Mouse (Mus musculus): ENCODE measurements around the gene Gm42372.
A peak's percentile ranks its signal among the peaks of the same experiment; 100 is the strongest.

The Gm42372 gene

DNA sequence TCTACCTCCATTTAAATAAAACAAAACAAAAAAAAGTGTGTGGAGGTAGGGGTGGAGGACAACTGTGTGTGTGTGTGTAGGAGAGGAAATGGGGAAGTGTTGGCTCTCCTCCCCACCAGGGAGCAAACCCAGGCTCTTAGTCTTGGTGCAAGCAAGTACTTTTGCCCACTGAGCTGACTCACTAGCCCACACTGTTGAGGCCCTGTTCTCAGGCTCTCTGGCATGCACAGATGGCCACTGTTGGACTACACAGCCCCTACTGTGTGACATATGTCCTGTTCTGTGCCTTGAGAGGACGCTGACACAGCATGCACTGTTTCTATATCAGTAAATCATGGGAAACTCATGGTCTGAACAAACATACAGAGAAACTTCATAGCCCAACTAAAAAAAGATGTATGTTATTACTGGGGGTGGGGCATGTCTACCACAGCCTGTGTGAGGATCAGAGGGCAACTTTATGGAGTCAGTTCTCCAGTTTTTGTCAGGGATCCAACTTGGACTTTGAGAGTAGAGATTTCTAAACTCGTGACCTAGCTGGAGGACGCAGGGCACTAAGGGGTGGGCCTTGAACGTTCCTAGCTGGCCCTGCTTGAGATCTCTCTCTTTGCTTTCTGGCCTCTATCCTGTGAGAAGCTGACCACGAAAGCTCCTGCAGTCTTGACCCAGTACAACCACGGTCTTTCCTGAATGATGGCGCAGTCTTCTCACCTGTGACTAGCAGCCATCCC lies 20.5 kb downstream of the Gm42372 start:
- no peak for DNase-seq (ENCODE audit: low spot score in 2 of 2)

DNA sequence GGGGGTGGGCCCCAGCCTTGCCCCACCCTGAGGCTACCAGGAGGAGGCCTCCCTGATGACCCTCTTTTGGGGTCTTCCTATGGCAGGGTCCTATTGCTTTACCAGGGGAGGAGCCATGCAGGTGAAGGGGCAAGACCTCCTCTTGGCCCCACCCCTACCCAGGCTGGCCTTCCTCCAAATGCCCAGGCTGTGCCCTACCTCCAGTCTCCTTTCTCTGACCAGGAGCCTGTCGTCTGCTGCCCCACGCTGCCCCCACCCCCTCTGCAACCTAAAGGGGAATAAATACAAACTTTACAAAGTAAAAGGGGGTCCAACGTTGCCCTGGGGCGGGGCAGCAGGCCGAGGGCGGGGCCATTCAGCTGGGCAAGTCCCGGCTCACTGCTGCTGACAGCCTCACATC lies 21.8 kb downstream of the Gm42372 start:
- no peak for DNase-seq (ENCODE audit: low spot score in 2 of 2)

GRCm38 (mm10) chr7:17007300-17007699 lies 24.4 kb downstream of the Gm42372 start:
- no peak for DNase-seq (ENCODE audit: low spot score in 2 of 2)

DNA sequence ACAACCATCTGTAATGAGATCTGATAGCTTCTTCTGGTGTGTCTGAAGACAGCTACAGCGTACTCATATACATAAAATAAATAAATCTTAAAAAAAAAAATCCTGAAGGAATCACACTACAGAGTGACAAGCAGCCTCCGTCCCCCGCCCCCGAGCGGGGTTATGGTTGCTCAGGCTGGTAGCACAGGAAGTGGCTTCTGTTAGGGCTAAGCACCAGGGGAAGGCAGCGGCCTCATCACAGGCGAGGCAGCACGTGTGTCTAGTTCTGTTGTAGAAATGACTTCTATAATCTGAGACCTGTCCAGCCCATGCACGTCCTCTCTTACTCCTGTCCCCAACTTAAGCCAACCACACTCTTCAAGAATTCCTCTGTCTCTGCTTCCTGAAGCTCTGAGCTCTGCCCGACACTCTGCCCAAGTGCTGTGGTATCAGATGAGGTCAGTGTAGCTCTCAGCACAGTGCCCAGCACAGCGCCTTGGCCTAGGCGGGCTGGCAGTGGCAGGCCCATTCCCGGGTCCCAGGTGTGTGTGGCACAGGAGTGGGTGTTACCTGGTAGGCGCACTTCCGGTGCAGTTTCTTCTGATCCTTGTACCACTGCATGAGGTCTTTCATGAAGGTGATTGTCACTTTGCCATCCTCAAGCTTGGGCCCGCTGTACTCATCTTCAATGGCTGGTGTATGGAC lies 26.6 kb downstream of the Gm42372 start:
- DNase-seq (ENCODE audit: low spot score in 2 of 2): no peak

GRCm38 (mm10) chr7:17010010-17010347 lies 27.1 kb downstream of the Gm42372 start:
- no peak for DNase-seq (ENCODE audit: low spot score in 2 of 2)

GRCm38 (mm10) chr7:17011909-17012590 lies 29.2 kb downstream of the Gm42372 start:
- no peak for DNase-seq (ENCODE audit: low spot score in 2 of 2)

GRCm38 (mm10) chr7:17015381-17015780 lies 32.5 kb downstream of the Gm42372 start:
- DNase-seq (ENCODE audit: low spot score in 2 of 2): no peak

- peak; percentile 89 to 91 for DNase-seq (ENCODE audit: low spot score in 2 of 2)
These were observed 34.1 kb downstream of the Gm42372 start for GRCm38 (mm10) chr7:17017036-17017435.

- no peak for DNase-seq (ENCODE audit: low spot score in 2 of 2)
These were observed 35.0 kb downstream of the Gm42372 start for GRCm38 (mm10) chr7:17017921-17018320.

DNA sequence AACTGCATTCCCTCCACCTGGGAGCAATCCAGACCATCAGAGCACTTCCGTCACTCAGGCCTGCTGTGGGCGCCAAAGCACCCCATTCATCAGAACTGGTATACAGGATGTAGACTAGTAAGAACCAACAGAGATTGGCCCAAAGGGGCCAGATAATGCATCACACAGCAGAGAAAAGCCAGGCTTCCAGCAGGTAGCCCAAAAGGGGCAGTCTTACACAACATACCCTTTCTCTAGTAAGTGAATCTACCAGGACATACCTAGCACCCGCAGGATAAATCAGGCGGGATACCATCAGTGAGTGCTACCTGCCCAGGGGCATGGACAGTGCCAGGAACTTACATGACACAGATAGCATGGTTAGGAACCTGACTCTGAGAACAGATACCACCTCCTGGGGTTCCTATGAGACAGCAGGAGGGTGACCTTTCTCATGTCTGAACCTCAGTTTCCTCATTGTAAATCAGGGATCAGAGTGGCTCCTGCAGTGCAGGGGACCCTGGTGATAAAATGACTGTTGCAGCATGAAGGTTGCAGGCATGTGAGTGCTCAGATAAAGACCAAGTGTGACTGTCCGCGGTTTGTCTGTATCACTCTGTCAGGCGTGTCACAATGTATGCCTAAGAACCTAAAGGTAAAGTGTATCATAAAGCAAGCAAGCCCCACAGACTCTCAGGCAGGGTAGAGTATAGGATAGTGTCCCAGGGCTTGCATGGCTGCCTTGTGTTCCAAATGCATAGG lies 36.7 kb downstream of the Gm42372 start:
- DNase-seq (ENCODE audit: low spot score in 2 of 2): no peak

- DNase-seq (ENCODE audit: low spot score in 2 of 2): no peak
These were observed 39.3 kb downstream of the Gm42372 start for GRCm38 (mm10) chr7:17022176-17022575.

DNA sequence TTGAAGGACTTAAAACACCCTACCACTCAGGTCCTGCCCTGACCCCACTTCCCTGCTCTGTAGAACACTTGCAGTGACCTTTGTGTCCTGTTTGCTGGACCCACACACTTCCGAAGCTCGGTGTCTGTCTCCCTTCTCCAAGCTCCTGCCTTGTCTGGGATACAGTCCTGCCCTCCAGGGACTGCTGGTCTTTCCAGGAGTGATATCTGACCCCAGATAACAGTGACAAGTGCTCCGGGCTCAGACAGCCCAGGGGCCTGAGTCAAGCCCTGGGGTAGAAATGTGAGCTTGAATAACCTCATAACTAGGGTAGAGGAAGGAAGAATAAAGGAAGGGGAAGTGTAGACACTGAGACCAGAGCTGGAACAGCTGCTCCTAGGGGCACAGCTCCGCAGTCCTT lies 40.8 kb downstream of the Gm42372 start:
- no peak for DNase-seq (ENCODE audit: low spot score in 2 of 2)

- no peak for DNase-seq (ENCODE audit: low spot score in 2 of 2)
These were observed 41.3 kb downstream of the Gm42372 start for GRCm38 (mm10) chr7:17024141-17024540.

GRCm38 (mm10) chr7:17024814-17025504 lies 42.1 kb downstream of the Gm42372 start:
- DNase-seq (ENCODE audit: low spot score in 2 of 2): peak in 1 of 2 experiments; percentile 62

DNA sequence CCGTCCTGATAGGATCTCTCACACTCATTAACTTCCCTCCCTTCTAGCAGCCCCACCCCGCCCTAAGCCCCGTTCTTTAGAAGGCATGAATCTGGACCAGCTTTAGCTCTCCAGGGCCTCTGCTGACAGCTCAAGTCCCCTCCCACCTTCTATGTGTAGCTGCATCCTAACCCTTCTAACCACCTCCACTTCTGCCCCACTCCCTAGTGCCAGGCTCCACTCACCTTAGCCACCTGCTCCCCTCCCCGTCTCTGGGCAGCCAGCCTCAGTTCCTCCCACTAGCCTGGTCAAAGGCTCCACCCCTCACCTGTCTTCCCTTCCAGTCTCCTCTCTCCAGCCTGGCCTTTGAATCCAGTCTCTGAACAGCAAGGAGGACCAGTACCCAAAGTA lies 42.6 kb downstream of the Gm42372 start:
- no peak for DNase-seq (ENCODE audit: low spot score in 2 of 2)

- DNase-seq (ENCODE audit: low spot score in 2 of 2): no peak
These were observed 43.2 kb downstream of the Gm42372 start for GRCm38 (mm10) chr7:17025896-17026622.

DNA sequence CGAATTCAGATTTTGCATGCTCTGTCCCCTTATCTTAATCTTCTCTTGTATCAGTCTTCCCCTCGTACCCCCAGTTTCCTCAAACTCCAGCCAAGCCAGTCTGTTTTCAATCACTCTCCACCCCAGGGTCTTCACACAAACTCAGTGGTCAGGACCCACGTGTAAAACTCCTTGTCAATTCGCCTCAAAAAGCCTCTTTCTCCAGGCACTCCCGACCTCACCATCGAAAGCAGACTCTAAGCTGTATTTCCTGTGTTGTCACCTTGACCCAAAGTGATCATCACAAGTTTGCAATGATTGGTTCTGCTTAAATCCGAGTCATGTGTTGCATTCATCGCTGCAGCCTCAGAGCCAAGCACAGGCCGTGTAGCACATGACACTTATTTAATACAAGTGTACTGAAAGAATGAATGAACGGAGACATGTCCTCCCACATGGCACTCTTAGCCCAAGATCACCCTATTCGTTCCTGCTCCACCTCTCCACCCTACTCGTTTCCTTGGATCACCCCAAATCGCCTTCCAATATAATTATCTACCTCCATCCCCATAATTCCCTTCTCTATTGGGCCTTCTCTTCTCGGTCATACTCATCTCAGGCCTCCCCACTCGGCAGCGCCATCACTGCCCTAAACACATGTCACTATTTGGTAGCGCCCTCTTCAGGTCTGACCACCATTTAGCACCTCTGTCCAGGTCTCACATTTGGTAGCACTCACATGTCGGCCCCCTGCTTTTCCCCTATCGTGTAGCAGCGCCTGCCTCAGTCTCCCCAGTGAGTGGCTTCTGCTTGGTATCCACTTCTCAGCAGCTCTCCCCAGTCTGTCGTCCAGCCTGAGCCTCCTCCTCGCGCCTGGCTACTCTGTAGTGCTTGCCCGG lies 44.1 kb downstream of the Gm42372 start:
- DNase-seq (ENCODE audit: low spot score in 2 of 2): no peak

GRCm38 (mm10) chr7:17027588-17028343 lies 44.9 kb downstream of the Gm42372 start, which contains the start of gene Ppp5c:
TSS of gene Ppp5c (minus strand) at chr7:17027924.
- peak; percentile 89 to 92 for DNase-seq (ENCODE audit: low spot score in 2 of 2)

DNA sequence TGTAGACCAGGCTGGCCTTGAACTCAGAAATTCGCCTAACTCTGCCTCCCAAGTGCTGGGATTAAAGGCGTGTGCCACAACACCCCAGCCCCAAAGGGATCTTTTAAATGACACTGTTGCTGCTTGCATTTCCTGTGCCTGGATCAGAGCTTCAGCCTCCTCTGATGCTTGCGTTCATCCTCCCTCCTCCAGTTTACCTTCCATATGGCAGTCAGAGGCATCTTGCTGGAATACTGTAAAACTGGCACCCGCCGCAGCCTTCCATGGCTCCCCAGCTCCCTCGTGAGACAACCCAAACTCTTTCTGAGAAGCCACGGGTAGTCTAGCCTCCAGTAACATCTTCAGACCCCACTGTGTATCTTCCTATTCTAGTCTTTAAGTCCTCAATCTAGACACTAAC lies 46.0 kb downstream of the Gm42372 start:
- DNase-seq (ENCODE audit: low spot score in 2 of 2): no peak

Data from heart, adult 9 months (tissue).